Mouse (Mus musculus) embryonic facial prominence, embryonic 11.5 days (tissue): ENCODE measurements at regions not wholly inside any gene's neighbourhood (a gene's known extent, or its start where the extent isn't known, plus 50 kb on each side); places are given as distances from the start of the nearest gene placed in this dataset.

Experiments used
- ATAC-seq: fragments of 200-750 bp; cut with Nextera tagmentation; replicated peaks from 2 replicates; pipeline ENCODE4 v1.8.0; 2017; ENCODE audit warnings: low read depth; ENCODE audit not compliant: insufficient number of reproducible peaks, low FRiP score, low TSS enrichment
- DNase-seq: peaks from one replicate; pipeline ENCODE4 v3.0.0-alpha.2; 2015; ENCODE audit warnings: low spot score
- H3K27ac ChIP-seq: fragments of 300-500 bp; sonication (generic); replicated peaks from 2 replicates; pipeline ENCODE4 v1.5.1; 2014; ENCODE audit warnings: mild to moderate bottlenecking, low read depth, low read length, control low read depth
- H3K27me3 ChIP-seq: fragments of 300-500 bp; sonication (generic); 2 replicates; pipeline ENCODE4 v1.6.1; 2014; ENCODE audit warnings: mild to moderate bottlenecking, low read length, moderate library complexity, mixed read lengths; ENCODE audit not compliant: control insufficient read depth, insufficient read depth
- H3K36me3 ChIP-seq: fragments of 300-500 bp; sonication (generic); replicated peaks from 2 replicates; pipeline ENCODE4 v1.6.1; 2014; ENCODE audit warnings: low read depth, mild to moderate bottlenecking, low read length, moderate library complexity, mixed read lengths; ENCODE audit not compliant: control insufficient read depth, insufficient read depth
- H3K4me1 ChIP-seq: fragments of 300-500 bp; sonication (generic); 2 replicates; pipeline ENCODE4 v1.6.1; 2014; ENCODE audit warnings: low read length, mixed read lengths; ENCODE audit not compliant: control insufficient read depth, insufficient read depth
- H3K4me2 ChIP-seq: fragments of 300-500 bp; sonication (generic); 2 replicates; pipeline ENCODE4 v1.6.1; 2014; ENCODE audit warnings: low read depth, mild to moderate bottlenecking, control low read depth, low read length, moderate library complexity
- H3K4me3 ChIP-seq: fragments of 300-500 bp; sonication (generic); 2 replicates; pipeline ENCODE4 v1.5.1; 2014; ENCODE audit warnings: low read depth, low read length, control low read depth
- H3K9ac ChIP-seq: fragments of 300-500 bp; sonication (generic); replicated peaks from 2 replicates; pipeline ENCODE4 v1.6.1; 2014; ENCODE audit warnings: mild to moderate bottlenecking, control low read depth, low read length
- H3K9me3 ChIP-seq: fragments of 300-500 bp; sonication (generic); replicated peaks from 2 replicates; pipeline ENCODE4 v1.6.1; 2016; ENCODE audit warnings: mild to moderate bottlenecking, low read length, inconsistent platforms, mixed read lengths; ENCODE audit not compliant: control insufficient read depth
- WGBS: fragments of 180-500 bp; shearing (Covaris S2); extraction: QIAGEN DNeasy Blood & Tissue Kit; methylation state at CpG from one replicate; pipeline ENCODE4 v1.1.7; 2014; 5-methylcytosine and 5-hydroxymethylcytosine counted together

DNA sequence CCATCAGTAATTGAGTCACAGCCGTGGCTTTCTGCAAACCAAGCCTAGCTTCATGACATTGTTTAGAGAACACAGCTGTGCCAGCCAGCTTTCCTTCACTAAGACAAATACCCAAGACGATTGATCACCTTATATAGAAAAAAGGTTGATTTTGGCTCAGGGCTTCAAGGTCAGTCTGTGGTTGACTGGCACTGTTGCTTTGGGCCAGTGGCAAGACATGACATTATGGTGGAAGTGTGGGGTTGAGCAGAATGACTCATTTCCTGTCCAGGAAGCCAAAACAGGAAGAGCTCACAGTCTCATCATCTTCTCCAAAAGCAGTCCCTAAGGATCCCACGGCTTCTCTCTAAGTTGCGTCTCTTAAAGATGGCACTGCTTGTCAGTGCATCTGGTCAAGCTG is 149.7 kb downstream of the Gadd45g start:
- ATAC-seq: no peak

DNA sequence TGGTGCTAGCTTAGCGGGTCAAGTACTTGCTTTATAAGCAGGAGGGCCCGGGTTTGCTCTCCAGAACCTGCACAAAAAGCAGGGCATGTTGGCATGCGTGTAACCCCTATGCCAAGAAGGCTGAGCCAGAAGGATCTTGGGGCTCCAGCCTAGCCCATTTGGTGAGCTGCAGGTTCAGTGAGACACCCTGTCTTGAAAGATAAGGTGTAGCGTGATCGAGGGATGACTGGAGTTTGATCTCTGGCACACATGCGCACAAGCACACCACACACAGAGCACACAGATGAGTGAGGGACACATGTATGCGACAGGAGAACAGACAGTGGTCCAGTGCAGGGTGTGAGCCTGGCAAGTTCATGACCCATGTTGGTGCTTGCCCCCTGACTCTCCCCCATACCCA is 152.1 kb downstream of the Gadd45g start:
- Histone ChIP-seq H3K36me3 (no peaks in the 10 kb centered on the region), H3K4me3 (no peak overlapping the region), H3K9ac (no peak overlapping the region), H3K27me3 (no peaks in the 10 kb centered on the region), H3K9me3 (no peaks in the 10 kb centered on the region), H3K4me2 (no peak overlapping the region), H3K27ac (no peak overlapping the region), H3K4me1 (no peaks in the 10 kb centered on the region)
- WGBS: 93% methylated on average over 7 of the region's 7 CpGs
- no peak for DNase-seq
- ATAC-seq: no peak

More for the DNA sequence above, 149.7 kb downstream of the Gadd45g start:
- no peaks in the 10 kb centered on the region for H3K27me3 ChIP-seq
- H3K9ac ChIP-seq: no peak overlapping the region
- H3K36me3 ChIP-seq: no peaks in the 10 kb centered on the region
- 82% methylated on average over 4 of the region's 4 CpGs for WGBS
- no peak overlapping the region for H3K27ac ChIP-seq
- H3K4me2 ChIP-seq: no peak overlapping the region
- DNase-seq: no peak
- H3K9me3 ChIP-seq: no peaks in the 10 kb centered on the region
- no peak overlapping the region for H3K4me3 ChIP-seq
- no peaks in the 10 kb centered on the region for H3K4me1 ChIP-seq

DNA sequence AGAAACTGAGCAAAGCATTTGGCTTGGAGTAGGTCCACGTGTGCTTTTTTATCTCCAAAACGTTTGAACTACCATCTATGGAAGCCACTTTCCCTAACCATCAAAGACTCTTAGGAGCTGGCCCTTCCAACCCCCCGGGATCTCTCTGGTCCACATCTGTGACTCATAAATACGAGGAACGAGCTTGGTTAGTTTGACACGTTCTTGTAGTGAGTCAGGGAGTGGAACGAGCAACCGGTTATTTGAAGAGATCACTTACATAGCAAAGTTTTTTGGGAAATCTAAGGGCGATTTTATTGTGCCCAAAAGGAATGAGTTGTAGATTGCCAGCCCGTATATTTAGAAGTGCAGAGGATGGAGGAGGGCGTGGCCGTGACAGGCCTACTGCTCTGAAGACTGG is 155.3 kb downstream of the Gadd45g start:
- Histone ChIP-seq H3K4me2 (no peak overlapping the region), H3K27ac (no peak overlapping the region), H3K9me3 (no peaks in the 10 kb centered on the region), H3K27me3 (no peaks in the 10 kb centered on the region), H3K4me1 (no peaks in the 10 kb centered on the region), H3K4me3 (no peak overlapping the region), H3K9ac (no peak overlapping the region), H3K36me3 (no peaks in the 10 kb centered on the region)
- 61% methylated on average over 12 of the region's 12 CpGs for WGBS
- DNase-seq: peak; percentile 46
- no peak for ATAC-seq

GRCm38 (mm10) chr13:52003946-52004539 is 157.6 kb downstream of the Gadd45g start:
- Histone ChIP-seq H3K27me3 (no peaks in the 10 kb centered on the region), H3K9ac (no peak overlapping the region), H3K4me2 (no peak overlapping the region), H3K4me3 (no peak overlapping the region), H3K9me3 (no peaks in the 10 kb centered on the region), H3K36me3 (no peaks in the 10 kb centered on the region), H3K27ac (no peak overlapping the region), H3K4me1 (no peaks in the 10 kb centered on the region)
- DNase-seq (no peak), ATAC-seq (no peak)
- WGBS: 78% methylated on average over 5 of the region's 5 CpGs

- Histone ChIP-seq H3K4me2 (no peak overlapping the region), H3K9ac (no peak overlapping the region), H3K9me3 (no peaks in the 10 kb centered on the region), H3K4me3 (no peak overlapping the region), H3K27ac (no peak overlapping the region), H3K4me1 (no peaks in the 10 kb centered on the region), H3K36me3 (no peaks in the 10 kb centered on the region), H3K27me3 (no peaks in the 10 kb centered on the region)
- no peak for ATAC-seq
- no peak for DNase-seq
- 69% methylated on average over 6 of the region's 6 CpGs for WGBS
Measured at GRCm38 (mm10) chr13:52007585-52008395, 161.3 kb downstream of the Gadd45g start.

- Histone ChIP-seq H3K27ac (no peak overlapping the region), H3K4me2 (no peak overlapping the region), H3K4me3 (no peak overlapping the region), H3K9ac (no peak overlapping the region), H3K27me3 (no peaks in the 10 kb centered on the region), H3K9me3 (no peaks in the 10 kb centered on the region), H3K36me3 (no peaks in the 10 kb centered on the region), H3K4me1 (peaks cover 2% of the 10 kb centered on the region; the same call in 1 of the 2 replicates)
- DNase-seq (no peak), ATAC-seq (no peak)
- 84% methylated on average over 4 of the region's 4 CpGs for WGBS
Measured at GRCm38 (mm10) chr13:52009231-52009630, 162.8 kb downstream of the Gadd45g start.

- peaks cover 2% of the 10 kb centered on the region; the same call in 1 of the 2 replicates for H3K4me1 ChIP-seq
- H3K36me3 ChIP-seq: no peaks in the 10 kb centered on the region
- no peak overlapping the region for H3K4me2 ChIP-seq
- DNase-seq (no peak), ATAC-seq (no peak)
- H3K27me3 ChIP-seq: no peaks in the 10 kb centered on the region
- no peak overlapping the region for H3K9ac ChIP-seq
- H3K4me3 ChIP-seq: no peak overlapping the region
- H3K27ac ChIP-seq: no peak overlapping the region
- WGBS: 86% methylated on average over 6 of the region's 6 CpGs
- no peaks in the 10 kb centered on the region for H3K9me3 ChIP-seq
Measured at GRCm38 (mm10) chr13:52009766-52010165, 163.3 kb downstream of the Gadd45g start.

- 88% methylated on average over 3 of the region's 3 CpGs for WGBS
- ATAC-seq: no peak
- no peak overlapping the region for H3K9ac ChIP-seq
- no peak overlapping the region for H3K4me2 ChIP-seq
- no peaks in the 10 kb centered on the region for H3K9me3 ChIP-seq
- no peak overlapping the region for H3K27ac ChIP-seq
- peaks cover 5% of the 10 kb centered on the region; the same call in 1 of the 2 replicates for H3K4me1 ChIP-seq
- no peak for DNase-seq
- H3K27me3 ChIP-seq: no peaks in the 10 kb centered on the region
- H3K4me3 ChIP-seq: no peak overlapping the region
- H3K36me3 ChIP-seq: no peaks in the 10 kb centered on the region
Measured at GRCm38 (mm10) chr13:52011001-52011400, 164.5 kb downstream of the Gadd45g start.
